Mouse (Mus musculus) naive thymus-derived CD4-positive, alpha-beta T cell, adult 2 months (primary cell): ENCODE results near the gene Ntf3.

ENCODE experiments used
- DNase-seq: peaks from one replicate; pipeline ENCODE4 v3.0.0-alpha.2; 2011; ENCODE audit warnings: low read depth

Ntf3 gene

DNA sequence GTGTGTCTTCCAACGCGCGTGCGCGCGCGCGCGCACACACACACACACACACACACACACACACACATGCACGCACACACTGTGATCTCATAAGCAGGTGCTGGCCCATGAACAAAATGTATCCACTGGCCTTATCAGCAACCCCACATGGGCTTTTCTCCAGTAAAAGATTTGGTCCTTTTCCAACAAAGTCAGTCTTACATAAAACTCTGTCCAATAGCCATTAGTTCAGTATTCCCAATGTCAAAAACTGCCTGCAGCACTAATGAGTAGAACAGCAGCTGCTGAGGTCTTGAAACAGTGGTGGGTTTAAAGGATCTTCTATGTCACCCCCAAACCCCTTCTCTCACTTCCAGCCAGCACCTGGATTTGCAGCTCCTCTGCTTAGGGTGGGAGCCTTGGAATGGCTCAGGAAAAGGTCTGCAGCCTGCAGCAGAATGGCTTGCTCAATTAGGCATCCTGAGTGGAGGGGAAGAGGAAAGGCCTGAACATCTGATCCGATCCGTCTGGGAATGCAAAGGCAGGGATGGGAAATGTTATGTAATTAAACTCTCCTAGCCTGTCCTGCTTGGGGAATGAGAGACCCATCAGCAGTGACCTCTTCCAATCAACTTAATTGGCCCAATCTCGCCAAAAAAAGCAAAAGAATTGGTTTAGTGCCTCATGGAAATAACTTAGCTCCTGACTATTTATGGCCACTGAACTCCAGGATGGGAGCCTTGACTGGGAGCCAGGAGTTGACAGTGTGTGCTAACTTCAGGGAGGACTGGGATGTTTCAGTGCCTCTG, 7.2 kb downstream of the Ntf3 start:
- DNase-seq, result no peak

- DNase-seq, result no peak
Measured at GRCm38 (mm10) chr6:126155928-126156327, 10.8 kb downstream of the Ntf3 start.

DNA sequence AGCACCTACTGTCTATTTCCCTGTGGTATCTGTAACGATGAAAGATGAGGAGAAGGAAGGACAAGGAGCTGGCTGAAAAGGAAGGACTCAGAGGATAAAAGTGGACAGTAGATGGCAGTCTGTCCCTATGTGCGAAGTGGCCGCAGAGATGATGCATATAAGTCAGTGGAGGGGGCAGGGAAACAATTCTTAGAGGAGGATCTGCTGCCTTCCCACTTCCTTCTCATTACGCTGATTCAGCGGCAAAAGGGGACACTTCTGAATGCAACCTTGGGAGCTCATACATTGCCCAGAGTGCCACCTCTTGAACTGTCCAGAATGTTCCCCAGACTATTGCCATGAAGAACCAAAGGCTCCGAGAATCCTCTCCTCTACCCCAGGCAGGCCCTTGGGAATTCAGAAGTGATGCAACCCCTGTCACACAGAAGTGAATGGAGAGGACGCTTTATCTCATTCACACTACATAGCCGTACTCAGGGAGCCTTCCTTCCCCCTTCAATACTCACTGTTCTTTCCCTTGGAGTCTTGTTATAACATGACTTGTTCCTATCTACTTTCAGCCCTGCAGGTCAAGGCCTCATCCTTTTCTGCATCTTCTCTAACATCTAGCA, 12.2 kb downstream of the Ntf3 start:
- DNase-seq, result no peak

DNA sequence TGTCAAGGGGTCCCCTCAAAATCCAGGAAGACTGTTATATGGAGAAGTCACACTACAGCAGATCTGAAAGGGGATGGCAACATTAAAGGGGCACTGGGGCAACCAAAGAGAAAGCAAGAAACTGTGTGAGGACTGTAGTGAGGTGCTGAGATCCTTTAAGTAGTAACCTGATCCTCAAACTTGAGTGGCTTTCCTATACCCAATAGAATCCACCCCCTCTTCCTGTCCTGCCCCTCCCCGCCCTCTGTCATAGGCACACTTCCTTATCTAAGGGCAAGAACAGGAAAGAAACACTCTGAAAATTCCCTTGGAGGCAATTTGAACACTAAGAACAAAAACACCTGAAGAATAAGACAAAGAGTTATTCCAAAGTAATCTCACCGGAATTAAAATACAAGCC, 13.6 kb downstream of the Ntf3 start:
- no peak for DNase-seq

DNA sequence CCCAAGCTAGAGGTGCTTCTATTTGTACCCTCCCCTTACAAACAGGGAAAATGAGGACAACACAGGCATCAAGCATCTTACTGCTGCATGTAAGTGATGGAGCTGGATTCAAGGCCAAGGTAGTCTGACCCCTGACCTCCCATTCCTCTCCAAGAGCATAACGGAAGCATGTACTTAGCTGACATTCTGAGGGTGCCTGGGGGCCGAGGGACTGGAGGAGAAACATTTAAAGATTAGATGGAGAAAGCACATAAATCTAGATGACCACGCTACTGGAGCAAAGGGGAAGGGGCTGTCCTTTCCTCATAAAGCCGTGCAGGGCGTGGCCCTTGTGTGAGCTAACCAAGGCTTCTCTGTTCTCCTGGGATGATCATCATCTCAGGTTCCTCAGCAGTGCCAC, 23.1 kb downstream of the Ntf3 start:
- no peak for DNase-seq

GRCm38 (mm10) chr6:126142741-126143140, 24.0 kb downstream of the Ntf3 start:
- no peak for DNase-seq

DNA sequence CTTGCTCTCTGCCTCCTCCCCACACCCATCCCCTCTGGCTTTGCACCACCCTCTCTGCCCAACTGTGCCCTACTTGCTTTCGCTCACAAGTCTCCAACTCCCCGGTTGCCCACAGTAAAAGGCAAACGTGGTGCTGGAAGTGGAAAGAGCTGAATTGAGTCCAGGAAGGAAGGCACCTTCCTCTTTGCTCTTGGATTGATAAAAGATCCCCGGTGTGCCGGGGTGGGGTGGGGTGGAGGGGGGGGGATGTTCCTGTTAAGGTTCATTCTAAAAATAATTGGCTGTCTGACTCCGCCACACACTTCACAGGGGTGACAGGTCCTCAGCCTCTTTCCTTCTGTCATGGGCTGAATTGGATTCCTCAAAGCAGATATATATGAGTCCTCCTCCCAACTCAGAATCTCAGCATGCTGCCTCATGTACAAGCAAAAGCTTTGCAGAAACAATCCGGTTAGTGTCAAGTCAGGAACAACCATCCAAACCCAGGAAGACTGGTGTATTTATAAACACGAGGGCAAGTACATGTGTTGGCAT, 24.6 kb downstream of the Ntf3 start:
- no peak for DNase-seq

- DNase-seq, result no peak
Measured at GRCm38 (mm10) chr6:126141472-126141871, 25.2 kb downstream of the Ntf3 start.

- DNase-seq, result no peak
Measured at GRCm38 (mm10) chr6:126140961-126141360, 25.7 kb downstream of the Ntf3 start.

- no peak for DNase-seq
Measured at GRCm38 (mm10) chr6:126140416-126140815, 26.3 kb downstream of the Ntf3 start.

DNA sequence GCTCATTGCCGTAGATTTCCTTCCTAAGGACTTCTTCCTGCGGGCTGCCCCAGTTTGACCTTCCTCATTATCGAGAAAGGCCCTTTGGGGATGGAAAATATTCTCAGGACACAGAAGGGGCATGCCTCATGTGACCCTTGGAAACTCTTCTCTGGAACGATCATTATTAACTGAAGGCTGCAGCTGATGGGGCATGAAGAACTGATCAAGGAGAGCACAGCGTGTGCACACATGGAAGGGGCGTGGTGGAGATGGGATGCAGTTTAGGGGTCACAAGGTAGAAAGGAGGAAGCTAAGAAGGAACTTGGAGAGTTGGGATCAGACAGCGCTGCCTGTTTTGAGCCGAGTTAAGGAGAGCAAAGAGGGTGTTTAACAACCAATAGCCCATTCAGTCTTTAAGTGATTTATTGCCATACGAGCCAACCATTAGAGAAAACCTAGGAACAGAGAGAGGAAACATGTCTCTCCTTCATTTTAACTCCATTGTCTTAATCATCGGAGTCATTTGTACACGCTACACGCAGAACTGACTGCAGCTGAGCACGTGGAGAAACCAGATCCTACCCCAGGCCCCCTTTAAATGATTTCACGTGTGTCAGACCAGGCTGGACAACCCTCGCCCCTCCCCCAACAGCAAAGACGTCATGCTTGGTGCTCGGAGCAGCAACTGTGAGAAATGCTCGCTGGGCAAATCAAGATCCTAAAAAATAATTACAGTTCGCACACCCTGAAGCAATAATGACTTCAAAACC, 32.4 kb downstream of the Ntf3 start:
- DNase-seq, result no peak

DNA sequence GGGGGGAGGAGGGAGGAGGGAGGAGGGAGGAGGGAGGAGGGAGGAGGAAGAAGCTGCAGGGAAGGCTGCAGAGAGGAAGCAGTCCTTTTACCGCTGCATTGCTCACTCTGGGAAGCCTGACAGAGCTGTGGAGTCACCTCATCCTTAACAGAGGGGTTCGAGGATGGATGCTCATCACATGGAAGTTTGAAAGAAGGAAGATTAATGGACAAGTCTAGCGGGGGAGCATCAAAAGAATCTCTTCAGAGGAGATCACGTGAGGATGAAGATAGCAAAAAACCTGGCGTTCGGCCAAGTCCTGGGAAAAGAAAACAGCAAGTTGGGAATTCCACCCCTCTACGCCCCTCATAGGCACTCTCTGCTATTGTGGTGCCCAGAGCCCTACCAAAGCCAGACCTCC, 38.5 kb downstream of the Ntf3 start:
- DNase-seq, result no peak

GRCm38 (mm10) chr6:126118247-126118646, 48.5 kb downstream of the Ntf3 start:
- no peak for DNase-seq

DNA sequence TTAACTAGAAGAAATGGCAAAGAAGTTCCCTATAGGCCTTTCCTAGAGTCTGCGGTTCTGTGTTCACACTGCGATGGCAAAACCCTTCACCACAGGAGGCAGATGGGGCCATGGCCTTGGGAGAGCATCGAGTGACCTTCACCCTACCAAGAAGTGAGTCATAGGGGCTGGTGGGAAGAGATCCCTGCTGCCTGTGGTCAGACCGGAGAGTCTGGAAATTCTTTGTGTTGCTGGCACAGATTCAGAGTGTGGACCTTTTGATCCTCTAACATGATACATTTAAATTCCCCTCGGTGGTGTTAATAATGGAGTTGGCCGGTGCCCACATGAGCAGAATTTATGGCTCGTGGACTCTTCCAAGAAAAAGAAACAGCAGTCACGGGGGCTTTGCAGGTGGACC, 49.5 kb downstream of the Ntf3 start:
- no peak for DNase-seq

DNA sequence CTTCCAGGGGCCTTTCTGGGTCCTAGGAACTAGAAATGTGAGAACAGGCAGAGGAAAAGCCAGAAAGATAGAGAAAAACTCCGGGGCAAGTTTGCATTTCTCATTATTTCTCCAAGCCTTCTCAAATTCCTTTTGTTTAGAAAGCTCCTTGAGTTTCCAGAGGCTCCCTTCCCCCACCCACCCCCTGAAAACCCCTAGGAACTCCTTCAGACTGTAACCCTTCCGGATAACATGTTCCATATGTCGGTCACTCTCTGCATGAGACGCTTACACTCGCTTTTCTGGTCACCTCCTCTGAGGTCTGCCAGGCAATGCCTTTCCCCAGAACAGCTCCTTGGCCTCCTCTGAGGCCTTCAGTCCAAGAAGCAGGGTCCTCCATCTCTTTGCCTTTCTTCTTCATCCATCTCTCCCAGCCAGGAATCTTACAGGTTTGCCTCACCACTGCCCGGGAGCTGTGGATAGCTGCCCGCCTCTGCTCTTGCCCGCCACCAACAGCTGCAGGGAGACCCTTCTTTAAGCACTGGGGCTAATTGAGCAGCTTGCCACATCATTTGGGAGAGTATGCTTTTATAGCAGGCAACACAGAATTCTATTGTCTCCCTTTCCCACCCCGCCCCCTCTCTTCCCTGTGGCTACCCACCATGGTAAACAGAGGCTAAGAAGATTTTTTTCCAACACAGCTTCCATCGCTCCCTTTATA, 51.6 kb downstream of the Ntf3 start:
- DNase-seq, result no peak

- DNase-seq, result no peak
Measured at GRCm38 (mm10) chr6:126110892-126111835, 55.5 kb downstream of the Ntf3 start.

- DNase-seq, result no peak
Measured at GRCm38 (mm10) chr6:126109184-126109583, 57.5 kb downstream of the Ntf3 start.

- DNase-seq, result no peak
Measured at GRCm38 (mm10) chr6:126108771-126109170, 57.9 kb downstream of the Ntf3 start.

DNA sequence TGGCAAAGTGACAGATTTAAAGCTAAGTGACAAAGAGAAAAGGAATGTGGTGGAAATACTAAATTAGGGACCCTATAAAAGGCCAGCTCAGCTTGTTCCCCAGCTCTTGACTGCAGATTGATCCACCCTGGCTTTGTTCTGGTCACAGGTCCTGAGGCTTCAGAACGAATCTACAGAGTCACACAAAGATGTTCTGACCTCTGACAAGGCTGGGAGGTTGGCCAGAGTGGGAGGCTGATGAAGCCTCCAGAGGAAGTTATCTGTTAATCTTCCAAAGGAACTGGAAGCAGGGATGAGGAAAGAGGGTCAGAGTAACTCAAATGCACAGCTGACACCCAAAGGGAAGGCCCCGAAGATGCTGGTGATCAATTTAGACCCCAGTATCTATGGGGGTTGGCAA, 59.3 kb downstream of the Ntf3 start:
- no peak for DNase-seq

- no peak for DNase-seq
Measured at GRCm38 (mm10) chr6:126106798-126107173, 59.9 kb downstream of the Ntf3 start.
